Mouse (Mus musculus): ENCODE data around the gene Taf1d. TPM values are rescaled to one million over a fixed set of nuclear protein-coding genes. Genes with fewer than 3 reads are reported as not detected.

Taf1d gene
- total RNA-seq, 1 experiment from 2014 or later = 1,379 TPM

DNA sequence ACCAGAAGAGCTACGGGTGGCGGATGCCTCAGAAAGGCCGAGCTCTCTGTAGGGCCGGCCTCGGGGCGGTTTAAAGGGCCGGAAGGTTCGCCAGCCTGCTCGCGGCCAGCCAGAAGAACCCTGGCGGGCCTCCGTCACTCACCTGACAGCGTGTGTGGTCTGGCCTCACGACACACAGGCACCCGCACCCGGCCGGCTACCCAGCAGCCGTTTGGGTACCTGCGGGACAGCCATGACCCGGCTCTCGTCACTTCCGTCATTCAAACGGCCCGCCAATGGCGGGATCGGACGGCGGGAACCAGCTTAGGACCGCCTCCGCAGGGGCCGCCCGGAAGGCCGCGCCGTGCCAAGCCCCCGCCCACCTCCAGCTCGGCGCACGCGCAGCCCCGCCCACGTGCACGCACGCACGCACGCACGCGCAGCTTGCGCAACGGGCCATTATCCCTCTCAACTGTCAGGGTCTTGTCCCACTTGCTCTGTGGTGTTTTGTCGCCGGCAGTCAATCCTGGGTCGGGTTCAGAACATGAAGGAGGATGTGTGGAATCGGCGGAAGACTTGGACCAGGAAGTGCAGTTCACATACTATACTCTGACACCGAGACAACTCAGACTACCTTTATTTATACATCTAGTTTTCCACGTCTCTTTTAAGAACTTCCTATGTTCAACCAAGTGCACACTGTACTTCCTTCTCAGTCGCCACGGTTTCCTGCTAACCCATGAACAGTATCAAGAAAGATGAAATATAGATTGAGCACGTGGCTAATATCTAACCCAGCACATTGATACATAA lies 51.7 kb downstream of the Taf1d start, which contains the start of gene Cep295:
Gene Cep295 (minus strand): TSS at position 305 of the 792 bp plus-strand sequence.
- ATAC-seq (replicated peaks in 1 of 2; ENCODE audit: insufficient read depth in 1 of 2, low FRiP score in 2 of 2, low TSS enrichment in 1 of 2, low read depth in 1 of 2, poor library complexity in 2 of 2, severe bottlenecking in 2 of 2) = peak; percentile 97

DNA sequence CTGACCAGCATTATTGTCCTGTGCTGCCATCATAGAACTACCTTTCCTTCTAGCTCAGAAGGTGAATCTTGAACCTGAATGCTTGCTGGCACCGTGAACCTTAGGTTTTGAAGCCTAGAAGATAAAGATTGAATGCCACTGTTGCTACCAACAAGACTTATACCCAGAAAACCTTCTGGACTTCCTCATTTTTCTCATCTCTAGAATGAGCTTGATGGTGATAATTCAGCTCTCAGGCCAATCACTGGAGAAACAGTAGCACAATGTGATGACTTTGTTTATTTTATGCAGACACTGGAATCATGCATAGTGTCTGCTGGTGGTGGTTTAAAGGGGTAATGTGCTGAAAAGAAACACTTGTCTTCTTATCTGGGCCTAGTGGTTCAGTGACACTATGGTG lies 58.8 kb downstream of the Taf1d start:
- no peak for ATAC-seq (replicated peaks in 1 of 2; ENCODE audit: insufficient read depth in 1 of 2, low FRiP score in 2 of 2, low TSS enrichment in 1 of 2, low read depth in 1 of 2, poor library complexity in 2 of 2, severe bottlenecking in 2 of 2)

DNA sequence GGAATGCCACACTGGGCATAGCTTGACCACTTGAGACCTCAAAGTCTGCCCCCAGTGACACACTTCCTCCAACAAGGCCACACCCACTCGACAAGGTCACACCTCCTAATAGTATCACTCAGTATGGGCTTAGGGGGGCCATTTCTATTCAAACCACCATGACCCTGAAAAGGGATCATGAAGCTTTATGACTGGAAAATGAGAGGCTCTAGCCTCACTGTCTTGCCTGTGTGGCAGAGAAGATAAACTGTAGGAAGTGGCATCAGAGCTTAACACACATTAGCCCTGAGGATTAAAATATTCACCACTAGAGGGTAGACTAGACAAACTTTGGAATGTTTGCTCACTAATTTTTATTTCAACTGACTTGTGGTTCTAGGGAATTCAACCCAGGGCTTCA lies 59.8 kb downstream of the Taf1d start:
- peak; percentile 42 to 46; a peak in 3 of 4 replicates for ATAC-seq (replicated peaks in 1 of 2; ENCODE audit: insufficient read depth in 1 of 2, low FRiP score in 2 of 2, low TSS enrichment in 1 of 2, low read depth in 1 of 2, poor library complexity in 2 of 2, severe bottlenecking in 2 of 2)

DNA sequence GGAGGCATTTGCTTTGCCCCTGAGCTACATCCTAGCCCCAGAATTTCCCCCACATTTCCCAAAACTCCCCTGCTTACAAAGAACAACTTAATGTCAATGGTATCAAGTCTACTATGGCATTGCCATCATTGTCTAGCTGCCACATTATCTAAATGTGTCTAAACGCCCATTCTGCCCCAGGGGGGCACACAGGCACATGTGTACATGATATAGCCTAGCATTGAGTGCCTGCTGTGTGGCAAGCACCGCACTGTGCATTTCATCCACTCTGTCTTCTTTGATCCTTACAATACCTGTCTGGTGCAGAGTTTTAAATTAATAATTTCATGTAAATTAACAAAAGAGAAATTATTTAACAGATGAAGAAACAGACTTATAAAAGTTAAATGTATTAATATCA lies 60.2 kb downstream of the Taf1d start:
- no peak for ATAC-seq (replicated peaks in 1 of 2; ENCODE audit: insufficient read depth in 1 of 2, low FRiP score in 2 of 2, low TSS enrichment in 1 of 2, low read depth in 1 of 2, poor library complexity in 2 of 2, severe bottlenecking in 2 of 2)

Other genes with a start within 250 kb of the Taf1d start
- gene Hephl1, start 194.1 kb upstream of the Taf1d start, total RNA-seq (2017) = not detected in 2 replicates
- 1.4 TPM in 1 of 2 replicates, not detected in the other for gene Vstm5, start 67.2 kb upstream of the Taf1d start, total RNA-seq (2017)
- gene Med17, start 26.3 kb upstream of the Taf1d start, total RNA-seq (2017) = 29.4 and 35.4 TPM in 2 replicates
- 26.7 and 32.0 TPM in 2 replicates for gene 4931406C07Rik, start 234 bp downstream of the Taf1d start, total RNA-seq (2017)
- gene Cep295, start 51.6 kb downstream of the Taf1d start, total RNA-seq (2017) = 57.0 and 72.5 TPM in 2 replicates
- 9.8 and 15.5 TPM in 2 replicates for gene Smco4, start 187.2 kb downstream of the Taf1d start, total RNA-seq (2017)

Data from hematopoietic stem cell, adult 5-6 weeks (primary cell).